Mouse (Mus musculus) megakaryocyte, embryonic 14.5 days (primary cell): ENCODE measurements around the gene Defb19.

Source experiments
- FLI1 ChIP-seq: IDR thresholded peaks from 2 replicates; pipeline ENCODE4 v1.6.1; 2012; ENCODE audit warnings: low read length, inconsistent platforms, mixed read lengths
- GATA1 ChIP-seq: IDR thresholded peaks from 3 replicates; pipeline ENCODE4 v1.6.1; 2012; ENCODE audit warnings: mixed read lengths, low read length, inconsistent platforms, borderline replicate concordance

- TF ChIP-seq GATA1 (no peak), FLI1 (no peak)
These were observed 36.4 kb upstream of the Defb19 start for GRCm38 (mm10) chr2:152616470-152616869.
